Comparison of ENCODE assay signal across 8 mouse cellular contexts in genomic region chr10:80145896-80146295, GRCm38 (mm10). TPM values are rescaled to one million over a fixed set of nuclear protein-coding genes. Genes with fewer than 3 reads are reported as not detected.
DNase-seq lines count a peak whose midpoint lies in the region; ATAC-seq lines count a peak whose summit lies in the region.

No protein-coding gene starts in this region.

- WGBS in forebrain, embryonic 16.5 days = 85% methylated on average over 6 of the region's 6 CpGs
- WGBS in intestine, embryonic 16.5 days = 73% methylated on average over 6 of the region's 6 CpGs
- WGBS in liver, embryonic 16.5 days (ENCODE audit: insufficient replicate concordance) = 49% methylated on average over 6 of the region's 6 CpGs

- ATAC-seq in forebrain, embryonic 16.5 days = no peak
- no peak for ATAC-seq in intestine, embryonic 16.5 days
- ATAC-seq in liver, embryonic 16.5 days (ENCODE audit: low read depth) = no peak

- peak overlapping the region; percentile 14; the same call in 1 of the 2 replicates for H3K27ac ChIP-seq in forebrain, embryonic 16.5 days (ENCODE audit: low read length)
- peak overlapping the region; percentile 100 for H3K27ac ChIP-seq in intestine, embryonic 16.5 days (ENCODE audit: low read length)
- peak overlapping the region; percentile 99 for H3K27ac ChIP-seq in liver, embryonic 16.5 days (ENCODE audit: low read length)

- no peak overlapping the region for H3K4me2 ChIP-seq in forebrain, embryonic 16.5 days (ENCODE audit: low read length)
- H3K4me2 ChIP-seq in intestine, embryonic 16.5 days (ENCODE audit: low read depth, low read length) = peak overlapping the region; percentile 56; the same call in 1 of the 2 replicates
- H3K4me2 ChIP-seq in liver, embryonic 16.5 days (ENCODE audit: low read depth, low read length) = peak overlapping the region; percentile 34; the same call in 1 of the 2 replicates

- no peak overlapping the region for H3K9ac ChIP-seq in forebrain, embryonic 16.5 days (replicated peaks; ENCODE audit: low read depth, low read length)
- H3K9ac ChIP-seq in intestine, embryonic 16.5 days (ENCODE audit: low read depth, low read length) = peak overlapping the region; percentile 87
- H3K9ac ChIP-seq in liver, embryonic 16.5 days (ENCODE audit: low read depth, low read length) = peak overlapping the region; percentile 88

- H3K36me3 ChIP-seq in forebrain, embryonic 16.5 days (ENCODE audit: control insufficient read depth, insufficient read depth) = no peaks in the 10 kb centered on the region
- H3K36me3 ChIP-seq in intestine, embryonic 16.5 days (ENCODE audit: control insufficient read depth, insufficient read depth, low read length) = peaks cover 19% of the 10 kb centered on the region
- peaks cover 16% of the 10 kb centered on the region for H3K36me3 ChIP-seq in liver, embryonic 16.5 days (ENCODE audit: control insufficient read depth, insufficient read depth)

- no peaks in the 10 kb centered on the region for H3K27me3 ChIP-seq in forebrain, embryonic 16.5 days (replicated peaks; ENCODE audit: control insufficient read depth, insufficient read depth, low read length)
- H3K27me3 ChIP-seq in intestine, embryonic 16.5 days (replicated peaks; ENCODE audit: control insufficient read depth, insufficient read depth, low read length) = no peaks in the 10 kb centered on the region
- H3K27me3 ChIP-seq in liver, embryonic 16.5 days (ENCODE audit: control insufficient read depth, insufficient read depth, low read depth, low read length) = no peaks in the 10 kb centered on the region

- H3K9me3 ChIP-seq in forebrain, embryonic 16.5 days (ENCODE audit: control insufficient read depth, low read length) = no peaks in the 10 kb centered on the region
- H3K9me3 ChIP-seq in intestine, embryonic 16.5 days (ENCODE audit: control insufficient read depth, low read length) = no peaks in the 10 kb centered on the region
- H3K9me3 ChIP-seq in liver, embryonic 16.5 days (replicated peaks; ENCODE audit: control insufficient read depth, low read length) = no peaks in the 10 kb centered on the region

- peaks cover 38% of the 10 kb centered on the region for H3K4me1 ChIP-seq in forebrain, embryonic 16.5 days (replicated peaks; ENCODE audit: control insufficient read depth, insufficient read depth, low read length)
- peaks cover 50% of the 10 kb centered on the region for H3K4me1 ChIP-seq in intestine, embryonic 16.5 days (ENCODE audit: control insufficient read depth, insufficient read depth, low read length)
- peaks cover 74% of the 10 kb centered on the region for H3K4me1 ChIP-seq in liver, embryonic 16.5 days (ENCODE audit: control insufficient read depth, low read depth, low read length)

- no peak overlapping the region for H3K4me3 ChIP-seq in forebrain, embryonic 16.5 days (replicated peaks; ENCODE audit: low read length)
- H3K4me3 ChIP-seq in intestine, embryonic 16.5 days (ENCODE audit: low read length) = peak overlapping the region; percentile 11; the same call in 1 of the 2 replicates
- no peak overlapping the region for H3K4me3 ChIP-seq in liver, embryonic 16.5 days (ENCODE audit: low read depth, low read length)

- DNase-seq in gastrocnemius, postnatal 25 days = peak; percentile 60
- no peak for DNase-seq in gastrocnemius, adult 18-20 months (ENCODE audit: low spot score)
- DNase-seq in adipocyte (ENCODE audit: low spot score) = peak; percentile 31
- DNase-seq in right cerebral cortex, postnatal 25 days = no peak
- no peak for DNase-seq in urinary bladder, adult 2 months (ENCODE audit: low spot score)

RNA-seq across cellular contexts. Expression of gene Midn, which starts 2.2 kb away (rescaled TPM):
- 10 to 100 TPM; 33.7 to 34.8 TPM for total RNA-seq in gastrocnemius, postnatal 25 days (2021)
- 10 to 100 TPM; 40.6 to 47.9 TPM for total RNA-seq in gastrocnemius, adult 18-20 months (2021)
- 26.5 and 30.9 TPM in 2 replicates for polyA plus RNA-seq in forebrain, embryonic 16.5 days (2015; fragmentation: Nextera tagmentation; extraction: Ambion mirVana)
- polyA plus RNA-seq in intestine, embryonic 16.5 days (2015; fragmentation: Nextera tagmentation; extraction: Ambion mirVana) = 8.8 and 10.3 TPM in 2 replicates
- 2.3 and 2.6 TPM in 2 replicates for polyA plus RNA-seq in liver, embryonic 16.5 days (2015; fragmentation: Nextera tagmentation; extraction: Ambion mirVana)
- polyA plus RNA-seq in urinary bladder, adult 2 months (2012; rRNA removed) = 21.2 and 30.5 TPM in 2 replicates

RNA-seq across cellular contexts. Expression of gene Cbarp, which starts 5.3 kb away (rescaled TPM):
- 1 to 10 TPM; 1.2 to 1.6 TPM for total RNA-seq in gastrocnemius, postnatal 25 days (2021)
- total RNA-seq in gastrocnemius, adult 18-20 months (2021) = 1 to 10 TPM; 1.6 to 1.9 TPM
- polyA plus RNA-seq in forebrain, embryonic 16.5 days (2015; fragmentation: Nextera tagmentation; extraction: Ambion mirVana) = 33.0 and 44.5 TPM in 2 replicates
- 5.1 TPM in 2 replicates for polyA plus RNA-seq in intestine, embryonic 16.5 days (2015; fragmentation: Nextera tagmentation; extraction: Ambion mirVana)
- polyA plus RNA-seq in liver, embryonic 16.5 days (2015; fragmentation: Nextera tagmentation; extraction: Ambion mirVana) = 0.44 and 0.65 TPM in 2 replicates
- 9.2 and 12.2 TPM in 2 replicates for polyA plus RNA-seq in urinary bladder, adult 2 months (2012; rRNA removed)

RNA-seq across cellular contexts. Expression of gene Atp5d, which starts 7.5 kb away (rescaled TPM):
- 100 to 1,000 TPM; 634 to 665 TPM for total RNA-seq in gastrocnemius, postnatal 25 days (2021)
- 100 to 1,000 TPM; 573 to 611 TPM for total RNA-seq in gastrocnemius, adult 18-20 months (2021)
- polyA plus RNA-seq in forebrain, embryonic 16.5 days (2015; fragmentation: Nextera tagmentation; extraction: Ambion mirVana) = 404 and 433 TPM in 2 replicates
- polyA plus RNA-seq in intestine, embryonic 16.5 days (2015; fragmentation: Nextera tagmentation; extraction: Ambion mirVana) = 846 and 854 TPM in 2 replicates
- polyA plus RNA-seq in liver, embryonic 16.5 days (2015; fragmentation: Nextera tagmentation; extraction: Ambion mirVana) = 288 and 309 TPM in 2 replicates
- 367 and 372 TPM in 2 replicates for polyA plus RNA-seq in urinary bladder, adult 2 months (2012; rRNA removed)

RNA-seq across cellular contexts. Expression of gene Cirbp, which starts 19.9 kb away (rescaled TPM):
- 10 to 100 TPM; 17.3 to 21.4 TPM for total RNA-seq in gastrocnemius, postnatal 25 days (2021)
- 10 to 100 TPM; 28.9 to 37.5 TPM for total RNA-seq in gastrocnemius, adult 18-20 months (2021)
- 318 and 335 TPM in 2 replicates for polyA plus RNA-seq in forebrain, embryonic 16.5 days (2015; fragmentation: Nextera tagmentation; extraction: Ambion mirVana)
- 53.2 and 62.6 TPM in 2 replicates for polyA plus RNA-seq in intestine, embryonic 16.5 days (2015; fragmentation: Nextera tagmentation; extraction: Ambion mirVana)
- polyA plus RNA-seq in liver, embryonic 16.5 days (2015; fragmentation: Nextera tagmentation; extraction: Ambion mirVana) = 13.8 and 14.2 TPM in 2 replicates
- polyA plus RNA-seq in urinary bladder, adult 2 months (2012; rRNA removed) = 249 and 276 TPM in 2 replicates

RNA-seq across cellular contexts. Expression of gene 1600002K03Rik, which starts 26.8 kb away (rescaled TPM):
- 1 to 10 TPM; 5.1 to 5.9 TPM for total RNA-seq in gastrocnemius, postnatal 25 days (2021)
- total RNA-seq in gastrocnemius, adult 18-20 months (2021) = 1 to 10 TPM; 5.4 to 6.5 TPM
- 8.5 and 10.6 TPM in 2 replicates for polyA plus RNA-seq in forebrain, embryonic 16.5 days (2015; fragmentation: Nextera tagmentation; extraction: Ambion mirVana)
- 23.6 TPM in 2 replicates for polyA plus RNA-seq in intestine, embryonic 16.5 days (2015; fragmentation: Nextera tagmentation; extraction: Ambion mirVana)
- polyA plus RNA-seq in liver, embryonic 16.5 days (2015; fragmentation: Nextera tagmentation; extraction: Ambion mirVana) = 8.4 and 8.7 TPM in 2 replicates
- 18.4 and 21.5 TPM in 2 replicates for polyA plus RNA-seq in urinary bladder, adult 2 months (2012; rRNA removed)

Comparison
In these comparisons a context has a peak if more than half of its experiments do, and no peak if none do; other contexts are left out.
1. DNase-seq: peak in gastrocnemius, postnatal 25 days (single experiment) and adipocyte (single experiment); none in gastrocnemius, adult 18-20 months (single experiment), right cerebral cortex, postnatal 25 days (single experiment) and urinary bladder, adult 2 months (single experiment).
2. H3K27ac ChIP-seq: peak in every context shown above with its lines; median percentile 100 in intestine, embryonic 16.5 days; 99 in liver, embryonic 16.5 days; 14 in forebrain, embryonic 16.5 days.